Mouse (Mus musculus) E14TG2a.4 (cell line): ENCODE measurements at regions not wholly inside any gene's neighbourhood (a gene's known extent, or its start where the extent isn't known, plus 50 kb on each side); places are given as distances from the start of the nearest gene placed in this dataset.

Experiments used
- CTCF ChIP-seq: conservative IDR thresholded peaks from 2 replicates; pipeline ENCODE4 v1.5.1; 2014; ENCODE audit warnings: low read length
- NANOG ChIP-seq: IDR thresholded peaks from 2 replicates; pipeline ENCODE4 v1.6.1; 2014; ENCODE audit warnings: borderline replicate concordance, low read length, mixed read lengths
- POU5F1 ChIP-seq: IDR thresholded peaks from 2 replicates; pipeline ENCODE4 v1.6.1; 2014; ENCODE audit warnings: low read length, borderline replicate concordance

- no peak for TF ChIP-seq CTCF
- TF ChIP-seq POU5F1: no peak
- TF ChIP-seq NANOG: no peak
These were observed 141.4 kb upstream of the Tbx18 start for GRCm38 (mm10) chr9:87872384-87872905.
